Mouse (Mus musculus) liver, embryonic 16.5 days (tissue): ENCODE measurements at regions not wholly inside any gene's neighbourhood (a gene's known extent, or its start where the extent isn't known, plus 50 kb on each side); places are given as distances from the start of the nearest gene placed in this dataset.

Experiments used
- ATAC-seq: fragments of 200-750 bp; cut with Nextera tagmentation; 2 replicates; pipeline ENCODE4 v1.8.0; 2017; ENCODE audit warnings: low read depth, mild to moderate bottlenecking, moderate number of reproducible peaks, moderate library complexity
- H3K27ac ChIP-seq: fragments of 300-500 bp; sonication (generic); 2 replicates; pipeline ENCODE4 v1.5.1; 2014; ENCODE audit warnings: mild to moderate bottlenecking, low read length
- H3K27me3 ChIP-seq: fragments of 300-500 bp; sonication (generic); 2 replicates; pipeline ENCODE4 v1.6.1; 2014; ENCODE audit warnings: low read depth, low read length, mixed read lengths; ENCODE audit not compliant: control insufficient read depth, insufficient read depth
- H3K36me3 ChIP-seq: fragments of 300-500 bp; sonication (generic); 2 replicates; pipeline ENCODE4 v1.6.1; 2014; ENCODE audit warnings: mild to moderate bottlenecking; ENCODE audit not compliant: control insufficient read depth, insufficient read depth
- H3K4me1 ChIP-seq: fragments of 300-500 bp; sonication (generic); 2 replicates; pipeline ENCODE4 v1.6.1; 2014; ENCODE audit warnings: low read depth, low read length, mixed read lengths; ENCODE audit not compliant: control insufficient read depth
- H3K4me2 ChIP-seq: fragments of 300-500 bp; sonication (generic); 2 replicates; pipeline ENCODE4 v1.6.1; 2014; ENCODE audit warnings: low read depth, low read length, mixed read lengths
- H3K4me3 ChIP-seq: fragments of 300-500 bp; sonication (generic); 2 replicates; pipeline ENCODE4 v1.5.1; 2014; ENCODE audit warnings: low read depth, mild to moderate bottlenecking, low read length
- H3K9ac ChIP-seq: fragments of 300-500 bp; sonication (generic); 2 replicates; pipeline ENCODE4 v1.6.1; 2014; ENCODE audit warnings: low read depth, low read length
- H3K9me3 ChIP-seq: fragments of 300-500 bp; sonication (generic); replicated peaks from 2 replicates; pipeline ENCODE4 v1.6.1; 2016; ENCODE audit warnings: low read length; ENCODE audit not compliant: control insufficient read depth
- WGBS: fragments of 180-500 bp; shearing (Covaris S2); extraction: QIAGEN DNeasy Blood & Tissue Kit; methylation state at CpG from one replicate; pipeline ENCODE4 v1.1.7; 2014; ENCODE audit not compliant: insufficient replicate concordance; 5-methylcytosine and 5-hydroxymethylcytosine counted together

GRCm38 (mm10) chr15:68520759-68521158 lies 2020.0 kb upstream of the Lrrc6 start:
- Histone ChIP-seq H3K4me2 (no peak overlapping the region), H3K27me3 (no peaks in the 10 kb centered on the region), H3K4me1 (no peaks in the 10 kb centered on the region), H3K27ac (no peak overlapping the region), H3K4me3 (no peak overlapping the region), H3K9ac (no peak overlapping the region), H3K36me3 (no peaks in the 10 kb centered on the region), H3K9me3 (no peaks in the 10 kb centered on the region)
- ATAC-seq, result no peak
- WGBS, result 44% methylated on average over 2 of the region's 2 CpGs

DNA sequence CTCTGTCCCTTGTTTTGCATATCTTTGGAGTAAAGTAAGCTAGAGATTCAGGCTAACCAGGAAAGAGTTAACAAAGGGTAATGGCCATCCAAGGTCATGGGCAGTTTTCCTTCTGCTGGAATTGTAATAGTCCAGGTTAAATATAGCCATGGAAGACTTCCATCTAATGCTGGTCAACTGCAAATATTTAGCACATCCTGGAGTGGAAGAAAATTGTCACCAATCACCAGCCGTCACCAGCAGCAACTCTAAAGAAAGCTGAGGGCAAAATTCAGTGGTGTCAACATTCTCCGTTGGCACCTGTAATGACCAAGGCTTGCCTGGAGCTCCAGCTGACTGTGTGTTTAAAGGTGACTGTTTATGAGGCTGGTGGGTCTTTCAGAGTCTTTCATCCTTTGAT lies 2011.7 kb upstream of the Lrrc6 start:
- H3K4me3 ChIP-seq, result no peak overlapping the region
- 61% methylated on average over 2 of the region's 2 CpGs for WGBS

DNA sequence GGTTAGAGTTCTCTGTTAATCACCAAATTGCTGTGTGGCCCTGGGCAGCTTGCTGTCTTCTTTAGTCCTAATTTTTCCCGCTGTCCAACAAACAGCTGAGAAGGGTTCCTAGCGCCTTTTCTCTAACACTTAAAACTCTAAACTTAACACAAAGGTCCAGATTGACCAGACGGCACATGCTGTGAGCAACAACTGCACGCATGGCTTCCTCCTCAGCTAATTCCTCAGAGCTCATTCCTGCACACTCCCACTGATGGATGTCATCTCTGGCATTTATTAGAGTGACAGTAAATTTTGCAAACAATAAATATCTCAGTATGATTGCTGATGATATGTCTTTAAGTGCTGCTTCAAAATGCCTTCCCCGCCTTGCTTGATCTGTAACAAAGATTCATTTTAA lies 2007.5 kb upstream of the Lrrc6 start:
- no peaks in the 10 kb centered on the region for H3K9me3 ChIP-seq
- no peaks in the 10 kb centered on the region for H3K27me3 ChIP-seq
- H3K27ac ChIP-seq, result no peak overlapping the region
- 73% methylated on average over 5 of the region's 5 CpGs for WGBS
- no peaks in the 10 kb centered on the region for H3K36me3 ChIP-seq
- H3K4me1 ChIP-seq, result no peaks in the 10 kb centered on the region
- H3K4me3 ChIP-seq, result no peak overlapping the region
- no peak overlapping the region for H3K4me2 ChIP-seq
- H3K9ac ChIP-seq, result no peak overlapping the region
- no peak for ATAC-seq

More for the DNA sequence above, 2011.7 kb upstream of the Lrrc6 start:
- H3K36me3 ChIP-seq, result no peaks in the 10 kb centered on the region
- H3K4me2 ChIP-seq, result no peak overlapping the region
- no peaks in the 10 kb centered on the region for H3K27me3 ChIP-seq
- H3K9ac ChIP-seq, result no peak overlapping the region
- no peaks in the 10 kb centered on the region for H3K4me1 ChIP-seq
- no peak overlapping the region for H3K27ac ChIP-seq
- no peak for ATAC-seq
- no peaks in the 10 kb centered on the region for H3K9me3 ChIP-seq

GRCm38 (mm10) chr15:68506093-68506492 lies 2005.4 kb upstream of the Lrrc6 start:
- Histone ChIP-seq H3K27ac (no peak overlapping the region), H3K4me1 (no peaks in the 10 kb centered on the region), H3K4me2 (no peak overlapping the region), H3K9me3 (no peaks in the 10 kb centered on the region), H3K27me3 (no peaks in the 10 kb centered on the region), H3K36me3 (no peaks in the 10 kb centered on the region), H3K4me3 (no peak overlapping the region), H3K9ac (no peak overlapping the region)
- ATAC-seq, result no peak
- 26% methylated on average over 2 of the region's 2 CpGs for WGBS

GRCm38 (mm10) chr15:68496438-68496837 lies 1995.7 kb upstream of the Lrrc6 start:
- 59% methylated on average over 2 of the region's 2 CpGs for WGBS
- no peak for ATAC-seq
- no peaks in the 10 kb centered on the region for H3K27me3 ChIP-seq

GRCm38 (mm10) chr15:68484789-68485188 lies 1984.1 kb upstream of the Lrrc6 start:
- 61% methylated on average over 1 of the region's 1 CpGs for WGBS
- no peaks in the 10 kb centered on the region for H3K27me3 ChIP-seq
- H3K9me3 ChIP-seq, result no peaks in the 10 kb centered on the region
- no peaks in the 10 kb centered on the region for H3K4me1 ChIP-seq
- no peak overlapping the region for H3K27ac ChIP-seq
- no peak overlapping the region for H3K9ac ChIP-seq
- no peak overlapping the region for H3K4me2 ChIP-seq
- no peak for ATAC-seq
- no peak overlapping the region for H3K4me3 ChIP-seq
- no peaks in the 10 kb centered on the region for H3K36me3 ChIP-seq

More at GRCm38 (mm10) chr15:68496438-68496837, 1995.7 kb upstream of the Lrrc6 start:
- no peak overlapping the region for H3K27ac ChIP-seq
- no peak overlapping the region for H3K9ac ChIP-seq
- no peaks in the 10 kb centered on the region for H3K36me3 ChIP-seq
- H3K9me3 ChIP-seq, result no peaks in the 10 kb centered on the region
- no peaks in the 10 kb centered on the region for H3K4me1 ChIP-seq
- H3K4me2 ChIP-seq, result no peak overlapping the region
- H3K4me3 ChIP-seq, result no peak overlapping the region

DNA sequence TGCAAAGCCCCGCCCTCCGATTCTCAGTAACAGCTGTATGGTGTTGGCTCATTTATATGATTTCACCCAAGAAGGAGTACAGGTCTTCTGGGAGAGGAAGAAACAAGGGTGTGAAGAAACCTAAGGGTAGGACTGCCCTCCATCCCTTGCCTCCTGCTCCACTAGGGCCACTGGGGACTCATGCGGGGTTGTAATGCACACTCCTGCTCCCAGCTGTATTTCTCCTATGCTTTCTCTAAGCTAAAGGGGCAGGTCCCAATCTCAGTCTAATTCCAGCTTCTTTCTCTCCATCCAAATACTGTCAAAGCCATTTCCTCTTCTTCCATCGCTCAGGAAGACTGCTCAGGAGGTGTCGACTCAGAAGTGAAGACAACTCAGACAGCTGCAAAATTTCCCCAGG lies 1977.0 kb upstream of the Lrrc6 start:
- ATAC-seq, result no peak
- Histone ChIP-seq H3K27ac (no peak overlapping the region), H3K4me1 (no peaks in the 10 kb centered on the region), H3K36me3 (no peaks in the 10 kb centered on the region), H3K4me2 (no peak overlapping the region), H3K27me3 (no peaks in the 10 kb centered on the region), H3K9me3 (no peaks in the 10 kb centered on the region), H3K9ac (no peak overlapping the region), H3K4me3 (no peak overlapping the region)
- 62% methylated on average over 5 of the region's 5 CpGs for WGBS

GRCm38 (mm10) chr15:68471928-68472327 lies 1971.2 kb upstream of the Lrrc6 start:
- 72% methylated on average over 4 of the region's 4 CpGs for WGBS
- Histone ChIP-seq H3K27me3 (no peaks in the 10 kb centered on the region), H3K9me3 (no peaks in the 10 kb centered on the region), H3K4me1 (no peaks in the 10 kb centered on the region), H3K36me3 (no peaks in the 10 kb centered on the region), H3K4me3 (no peak overlapping the region), H3K9ac (no peak overlapping the region), H3K4me2 (no peak overlapping the region), H3K27ac (no peak overlapping the region)
- no peak for ATAC-seq

GRCm38 (mm10) chr15:68462851-68463250 lies 1962.1 kb upstream of the Lrrc6 start:
- Histone ChIP-seq H3K36me3 (no peaks in the 10 kb centered on the region), H3K9me3 (no peaks in the 10 kb centered on the region), H3K9ac (no peak overlapping the region), H3K27me3 (no peaks in the 10 kb centered on the region), H3K27ac (no peak overlapping the region), H3K4me3 (no peak overlapping the region), H3K4me1 (no peaks in the 10 kb centered on the region), H3K4me2 (no peak overlapping the region)
- no peak for ATAC-seq
- 45% methylated on average over 3 of the region's 3 CpGs for WGBS

- Histone ChIP-seq H3K27ac (no peak overlapping the region), H3K9me3 (no peaks in the 10 kb centered on the region), H3K4me3 (no peak overlapping the region), H3K9ac (no peak overlapping the region), H3K27me3 (no peaks in the 10 kb centered on the region), H3K4me1 (no peaks in the 10 kb centered on the region), H3K4me2 (no peak overlapping the region), H3K36me3 (no peaks in the 10 kb centered on the region)
- WGBS, result 33% methylated on average over 2 of the region's 2 CpGs
- no peak for ATAC-seq
These were observed 1956.5 kb upstream of the Lrrc6 start for GRCm38 (mm10) chr15:68457239-68457638.
